Mouse (Mus musculus) cerebellum, postnatal 25 days (tissue): ENCODE measurements around the gene Vmn1r232.

Source experiments
- DNase-seq, 2 experiments: peaks; one replicate each; pipeline ENCODE4 v3.0.0; 2021; ENCODE audit warnings: mixed read lengths in 2 of 2

Gene Vmn1r232

DNA sequence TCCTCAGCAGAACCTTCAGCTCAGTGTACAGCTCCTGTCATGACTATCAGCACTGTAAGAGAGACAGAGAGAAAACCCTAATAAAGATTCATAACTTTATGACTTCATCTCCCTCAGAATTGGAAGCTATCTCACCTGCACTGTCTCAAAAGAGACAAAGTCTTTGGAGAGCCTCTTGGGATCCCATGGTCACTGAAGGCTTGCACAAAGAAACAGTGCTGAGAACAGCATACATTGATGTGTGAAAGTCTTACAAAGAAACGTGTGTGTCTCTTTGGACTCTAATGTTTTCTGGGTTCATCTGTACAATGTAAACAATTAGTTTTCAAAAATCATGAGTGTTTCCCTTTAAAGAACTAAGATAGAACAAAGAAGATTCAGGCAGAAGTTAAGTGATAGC is at the start of gene Vmn1r232:
Gene Vmn1r232 (minus strand): TSS at position 101 of the 400 bp plus-strand sequence.
- DNase-seq, result no peak

DNA sequence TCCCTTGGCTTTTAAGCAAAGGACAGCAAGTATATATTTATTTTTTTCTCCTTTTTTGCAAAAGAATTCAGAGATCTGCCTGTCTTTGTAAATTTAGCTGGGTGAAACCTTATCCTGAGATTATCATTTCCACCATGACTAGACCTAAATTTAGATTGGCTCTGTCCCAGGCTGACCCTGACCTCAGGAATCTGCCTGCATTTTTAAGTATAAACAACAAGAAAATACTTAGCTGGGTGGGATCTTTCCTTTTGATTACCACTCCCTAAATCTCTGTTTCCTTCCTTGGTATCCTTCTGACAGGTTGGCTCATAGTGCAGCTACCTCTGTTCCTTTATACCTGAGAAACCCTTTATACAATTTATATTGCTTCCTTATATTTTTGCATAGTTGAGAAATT is 47.2 kb upstream of the Vmn1r232 start:
- no peak for DNase-seq

- no peak for DNase-seq
Measured at GRCm38 (mm10) chr17:20965421-20965820, 45.9 kb upstream of the Vmn1r232 start.

DNA sequence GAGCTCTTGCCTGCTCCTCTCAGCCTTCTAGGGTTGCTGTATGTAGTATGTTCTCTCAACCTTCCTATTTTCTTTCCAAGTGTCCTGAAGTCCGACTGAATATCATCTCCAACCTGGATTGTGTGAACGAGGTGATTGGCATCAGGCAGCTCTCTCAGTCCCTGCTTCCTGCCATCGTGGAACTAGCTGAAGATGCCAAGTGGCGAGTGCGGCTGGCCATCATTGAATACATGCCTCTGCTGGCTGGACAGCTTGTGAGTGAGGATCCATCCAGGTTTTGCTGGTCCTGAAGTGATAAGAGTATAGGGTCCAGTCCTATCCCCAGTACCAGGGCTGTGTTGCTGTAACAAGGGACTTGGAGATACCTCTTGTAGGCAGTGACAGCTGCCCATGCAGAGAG is 40.9 kb upstream of the Vmn1r232 start:
- no peak for DNase-seq

DNA sequence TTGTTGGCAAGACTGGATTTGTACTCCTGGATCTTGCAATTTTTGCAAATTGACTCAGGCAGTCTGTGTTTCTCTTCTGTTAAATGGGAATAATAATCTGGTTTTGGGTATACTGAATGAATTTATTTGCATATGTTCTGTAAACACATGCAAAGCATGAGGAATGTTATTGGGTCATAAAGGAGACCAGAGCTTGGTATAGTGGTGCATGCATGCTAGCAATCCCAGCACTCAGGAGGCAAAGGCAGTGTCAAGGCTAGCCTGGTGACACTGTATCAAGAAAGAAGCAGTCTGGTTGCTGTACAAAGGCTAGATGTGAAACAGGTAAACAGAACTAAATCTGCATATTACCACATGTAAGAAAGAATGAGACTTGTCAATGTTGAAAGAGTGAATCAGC is 27.1 kb upstream of the Vmn1r232 start:
- DNase-seq, result no peak

- DNase-seq, result peak; percentile 28
Measured at GRCm38 (mm10) chr17:20946026-20946565, 26.6 kb upstream of the Vmn1r232 start.

- DNase-seq, result peak; percentile 98 to 99
Measured at GRCm38 (mm10) chr17:20944985-20945891, 25.7 kb upstream of the Vmn1r232 start, which contains the start of gene Ppp2r1a. Gene Ppp2r1a (plus strand): TSS chr17:20945311.

- no peak for DNase-seq
Measured at GRCm38 (mm10) chr17:20944226-20944625, 24.7 kb upstream of the Vmn1r232 start.

DNA sequence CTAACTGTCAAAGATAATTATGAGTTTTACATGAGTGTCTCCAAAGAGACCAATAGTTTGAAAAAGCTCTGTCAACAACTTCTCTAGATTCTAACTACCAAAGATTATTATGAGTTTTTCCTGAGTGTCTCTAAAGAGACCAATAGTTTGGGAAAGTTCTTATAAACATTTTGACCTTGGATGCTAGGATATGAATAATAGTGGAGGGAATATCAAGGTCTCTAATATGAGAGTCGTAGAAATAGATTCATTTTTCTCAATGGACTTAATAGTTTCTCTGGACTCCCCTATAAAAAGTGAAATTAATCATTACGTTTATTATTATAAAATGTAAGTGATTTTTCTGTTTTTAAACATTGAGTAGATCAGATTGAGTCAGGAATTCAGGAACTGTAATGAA is 14.5 kb downstream of the Vmn1r232 start, which contains the start of gene Vmn1r231:
Gene Vmn1r231 (minus strand): TSS at position 101 of the 400 bp plus-strand sequence.
- DNase-seq, result no peak
